Mouse (Mus musculus) E14TG2a.4 (cell line): ENCODE measurements at regions not wholly inside any gene's neighbourhood (a gene's known extent, or its start where the extent isn't known, plus 50 kb on each side); places are given as distances from the start of the nearest gene placed in this dataset.

ENCODE experiments used
- CTCF ChIP-seq: conservative IDR thresholded peaks from 2 replicates; pipeline ENCODE4 v1.5.1; 2014; ENCODE audit warnings: low read length
- NANOG ChIP-seq: IDR thresholded peaks from 2 replicates; pipeline ENCODE4 v1.6.1; 2014; ENCODE audit warnings: borderline replicate concordance, low read length, mixed read lengths
- POU5F1 ChIP-seq: IDR thresholded peaks from 2 replicates; pipeline ENCODE4 v1.6.1; 2014; ENCODE audit warnings: low read length, borderline replicate concordance

GRCm38 (mm10) chr13:29027146-29027545 is 73.6 kb upstream of the Sox4 start:
- TF ChIP-seq CTCF: no peak
- no peak for TF ChIP-seq POU5F1
- no peak for TF ChIP-seq NANOG
